ENCODE assay signal across 13 mouse cellular contexts in the genomic region with DNA sequence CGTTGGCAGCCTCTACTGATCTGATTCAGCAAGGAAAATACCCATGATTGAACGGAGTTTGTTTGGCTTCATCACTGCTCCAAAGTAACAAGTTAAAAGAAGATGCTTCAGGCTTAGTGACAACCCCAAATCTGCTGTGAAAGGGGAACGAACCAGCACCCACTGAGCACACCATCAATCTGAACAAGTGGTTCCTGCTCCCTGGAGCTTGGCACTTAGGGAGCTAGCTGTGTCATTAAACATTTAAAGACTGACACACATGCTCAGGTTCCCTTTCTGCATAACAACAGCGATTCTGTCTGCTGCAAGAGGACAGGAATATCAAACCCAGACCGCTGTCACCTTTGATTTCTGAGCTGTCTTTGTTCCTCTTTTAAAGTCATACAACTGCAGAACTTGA.
"Had no signal": no experiment of that assay in that cellular context is flagged by ENCODE, and none has a peak within 500 bp of the region (broad histone marks: within the 10 kb centered on the region; RNA-seq: fewer than 3 reads in every experiment).

No protein-coding gene starts in this region.

- H3K36me3 ChIP-seq: limb, embryonic 10.5 days; liver, embryonic 15.5 days; midbrain, embryonic 12.5 days had no signal

- H3K9me3 ChIP-seq: limb, embryonic 10.5 days; liver, embryonic 15.5 days; midbrain, embryonic 12.5 days had no signal

- H3K4me2 ChIP-seq: liver, embryonic 11.5 days; liver, embryonic 15.5 days; lung, embryonic 14.5 days; midbrain, embryonic 12.5 days had no signal

- H3K27me3 ChIP-seq: liver, embryonic 15.5 days; midbrain, embryonic 12.5 days had no signal

- H3K4me1 ChIP-seq: limb, embryonic 10.5 days; liver, embryonic 15.5 days had no signal

- DNase-seq: kidney, adult 11 months; kidney, adult 9 months; kidney, postnatal 25 days; lung, embryonic 14.5 days; lung, postnatal 10 days; lung, postnatal 4 days; thymus, adult 18-20 months; thymus, postnatal 14 days had no signal

- H3K9ac ChIP-seq: liver, embryonic 15.5 days; lung, embryonic 14.5 days; midbrain, embryonic 12.5 days had no signal

- H3K4me3 ChIP-seq: left cerebral cortex, adult 2 months; limb, embryonic 10.5 days; liver, embryonic 15.5 days; midbrain, embryonic 12.5 days had no signal

- H3K27ac ChIP-seq: left cerebral cortex, adult 2 months; limb, embryonic 10.5 days; liver, embryonic 15.5 days; midbrain, embryonic 12.5 days had no signal
